Mouse (Mus musculus) subcutaneous adipose tissue, adult 2 months (tissue): Measurements from ENCODE around the gene Olfr487. TPM values are rescaled to one million over a fixed set of nuclear protein-coding genes. Genes with fewer than 3 reads are reported as not detected.

ENCODE experiments used
- polyA plus RNA-seq: library from polyadenylated mRNA; depleted of rRNA; stranded (reverse); fragments of >200 nt; gene quantifications from 2 replicates; pipeline ENCODE4 v1.2.3, GENCODE M21; 2012; ENCODE audit warnings: low replicate concordance; rRNA removed

Olfr487 gene
- polyA plus RNA-seq: not detected in 2 replicates

GRCm38 (mm10) chr7:108214536-108214935 is at the start of gene Olfr487:
Gene Olfr487 (minus strand): TSS chr7:108214636.

GRCm38 (mm10) chr7:108258247-108258646 is 43.8 kb upstream of the Olfr487 start, which contains the start of gene Olfr488:
Gene Olfr488 (minus strand): TSS chr7:108258347.

DNA sequence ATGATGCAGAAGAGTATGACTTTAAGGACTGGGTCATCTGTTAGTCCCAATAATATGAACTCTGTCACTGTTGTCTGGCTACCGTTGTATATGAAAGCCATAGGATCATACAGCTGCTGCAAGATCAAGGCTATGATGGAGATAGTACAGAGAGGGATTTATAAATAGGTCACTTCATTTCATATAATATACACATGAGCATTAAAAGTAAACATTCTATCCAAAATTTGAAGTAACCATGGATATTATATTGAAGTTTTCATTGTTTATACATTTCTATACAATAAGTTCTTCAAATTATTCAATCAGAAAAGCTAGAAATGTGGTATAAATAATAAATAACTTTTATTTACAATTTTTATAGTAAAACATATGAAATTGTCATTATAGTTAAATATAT is 41.8 kb downstream of the Olfr487 start, which contains the start of gene Olfr486:
Gene Olfr486, minus strand, starts transcription at position 101 of the 400 bp plus-strand sequence.

GRCm38 (mm10) chr7:108159771-108160170 is 54.7 kb downstream of the Olfr487 start, which contains the start of gene Olfr485:
Gene Olfr485 (minus strand): TSS chr7:108159871.

Other genes with a start within 250 kb of the Olfr487 start
- not detected in 2 replicates for gene Olfr476, start 249.8 kb downstream of the Olfr487 start, polyA plus RNA-seq
- gene Olfr477, start 227.9 kb downstream of the Olfr487 start, polyA plus RNA-seq: not detected in 2 replicates
- not detected in 2 replicates for gene Olfr478, start 180.6 kb downstream of the Olfr487 start, polyA plus RNA-seq
- gene Olfr479, start 163.9 kb downstream of the Olfr487 start, polyA plus RNA-seq: not detected in 2 replicates
- gene Olfr480, start 147.3 kb downstream of the Olfr487 start, polyA plus RNA-seq: not detected in 2 replicates
- gene Olfr481, start 134.8 kb downstream of the Olfr487 start, polyA plus RNA-seq: not detected in 2 replicates
- gene Olfr482, start 117.0 kb downstream of the Olfr487 start, polyA plus RNA-seq: not detected in 2 replicates
- not detected in 2 replicates for gene Olfr483, start 113.8 kb downstream of the Olfr487 start, polyA plus RNA-seq
- not detected in 2 replicates for gene Olfr484, start 87.2 kb downstream of the Olfr487 start, polyA plus RNA-seq
- not detected in 2 replicates for gene Olfr485, start 54.8 kb downstream of the Olfr487 start, polyA plus RNA-seq
- not detected in 2 replicates for gene Olfr486, start 41.9 kb downstream of the Olfr487 start, polyA plus RNA-seq
- not detected in 2 replicates for gene Olfr488, start 43.7 kb upstream of the Olfr487 start, polyA plus RNA-seq
- gene Olfr490, start 74.3 kb upstream of the Olfr487 start, polyA plus RNA-seq: not detected in 2 replicates
- not detected in 2 replicates for gene Olfr491, start 98.8 kb upstream of the Olfr487 start, polyA plus RNA-seq
- not detected in 2 replicates for gene Olfr492, start 109.0 kb upstream of the Olfr487 start, polyA plus RNA-seq
- gene Olfr493, start 132.3 kb upstream of the Olfr487 start, polyA plus RNA-seq: not detected in 2 replicates
- gene Olfr494, start 150.7 kb upstream of the Olfr487 start, polyA plus RNA-seq: not detected in 2 replicates
- not detected in 2 replicates for gene Olfr495, start 178.5 kb upstream of the Olfr487 start, polyA plus RNA-seq
- not detected in 2 replicates for gene Olfr497, start 205.8 kb upstream of the Olfr487 start, polyA plus RNA-seq